Mouse (Mus musculus): ENCODE data around the gene Prrx1. TPM values are rescaled to one million over a fixed set of nuclear protein-coding genes. Genes with fewer than 3 reads are reported as not detected.

Gene Prrx1
- total RNA-seq, 2 experiments from 2014 or later: 5.9 to 7.1 TPM

GRCm38 (mm10) chr1:163311861-163312811 lies 1.4 kb downstream of the Prrx1 start:
- DNase-seq (ENCODE audit: low spot score in 2 of 2): no peak

DNA sequence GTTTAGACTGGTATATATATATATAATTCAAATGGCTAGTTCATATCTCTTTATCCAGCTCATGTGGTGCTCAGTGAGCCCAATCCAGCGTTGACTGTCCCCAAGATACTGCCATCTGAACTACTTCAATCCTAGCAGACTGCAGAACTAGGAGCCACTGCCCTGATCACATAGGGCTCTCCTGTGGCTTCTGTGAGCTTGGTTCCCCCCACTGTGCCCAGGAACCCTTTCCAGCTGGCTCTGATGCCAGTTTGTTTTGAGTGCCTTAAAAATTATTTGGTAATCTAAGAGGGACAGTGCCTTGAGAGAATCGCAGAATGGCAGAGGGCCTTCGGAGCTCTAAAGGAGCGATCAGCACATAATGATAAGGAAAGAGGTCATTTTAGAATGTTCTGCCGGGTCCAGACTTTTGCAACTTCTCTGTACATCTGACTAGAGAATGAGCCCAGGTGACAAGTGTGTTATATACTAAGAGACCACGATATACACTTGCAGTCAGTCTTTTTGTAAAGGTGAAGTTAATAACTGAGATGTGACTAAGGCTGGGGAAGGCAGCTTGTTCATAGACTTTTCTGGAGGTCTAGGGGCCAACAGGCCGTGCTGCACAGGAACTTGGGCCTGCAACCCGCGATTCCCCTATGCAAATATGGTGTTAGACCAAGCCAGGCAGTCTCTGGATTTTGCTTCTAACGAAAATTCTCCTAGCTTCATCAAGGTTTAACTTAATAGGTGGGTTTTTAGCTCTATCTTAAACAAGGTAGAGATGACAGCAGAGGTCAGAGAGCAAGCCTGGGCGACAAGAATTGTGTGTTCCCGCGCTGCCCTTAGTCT lies 2.3 kb downstream of the Prrx1 start:
- DNase-seq (ENCODE audit: low spot score in 2 of 2): no peak

DNA sequence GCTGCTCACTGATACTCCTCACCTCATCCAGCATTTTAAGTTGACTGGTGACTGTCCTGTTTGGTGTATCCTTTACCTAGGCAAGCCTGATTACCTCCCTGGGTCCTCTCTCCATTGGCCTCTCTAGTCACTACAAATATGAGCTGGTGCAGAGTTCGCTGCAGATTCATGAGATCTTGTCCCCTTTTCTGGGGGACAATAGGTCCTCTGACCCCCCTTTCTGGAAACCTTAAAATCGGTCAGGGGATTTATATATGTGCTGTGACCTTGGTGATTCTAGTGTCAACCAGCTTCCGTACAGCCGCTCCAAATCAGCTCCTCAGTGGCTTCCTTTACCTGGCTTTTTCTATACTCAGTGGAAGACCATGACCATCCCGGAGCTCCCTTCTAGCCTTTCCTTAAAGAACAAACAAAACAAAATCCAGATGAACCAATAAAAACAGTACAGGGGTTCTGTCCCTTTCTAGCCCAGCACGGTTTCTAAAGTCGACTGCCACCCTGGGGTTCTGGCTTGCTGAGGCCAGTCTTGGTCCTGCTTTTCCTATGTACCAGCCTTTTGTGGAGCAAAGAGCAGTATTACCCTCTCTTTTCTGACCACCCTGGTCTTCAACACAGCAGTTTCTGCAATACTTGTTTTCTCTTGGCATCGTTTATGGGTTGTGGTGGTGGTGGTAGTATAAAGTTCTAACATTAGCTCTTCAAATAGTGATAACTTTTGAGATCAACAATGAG lies 3.3 kb downstream of the Prrx1 start:
- DNase-seq (ENCODE audit: low spot score in 2 of 2): no peak

DNA sequence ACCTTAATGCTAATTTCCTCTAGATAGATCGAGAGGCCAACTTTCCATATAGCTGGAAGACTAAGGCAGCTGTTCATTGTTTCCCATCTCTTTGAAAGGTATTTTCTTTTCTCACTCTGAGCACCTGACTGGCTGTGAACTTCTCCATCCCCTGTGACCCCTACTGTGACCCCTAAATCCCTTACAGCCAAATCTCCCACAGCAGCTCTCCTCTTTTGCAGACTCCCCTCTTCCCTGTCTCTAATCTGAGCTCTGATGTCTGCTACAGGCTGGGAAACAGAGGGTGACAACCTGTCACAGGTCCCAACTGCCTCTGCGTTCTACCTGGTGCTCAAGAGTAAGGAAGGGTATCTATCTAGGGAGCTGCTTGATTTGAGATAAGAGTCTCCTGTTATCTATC lies 4.0 kb downstream of the Prrx1 start:
- no peak for DNase-seq (ENCODE audit: low spot score in 2 of 2)

GRCm38 (mm10) chr1:163308631-163309030 lies 4.9 kb downstream of the Prrx1 start:
- no peak for DNase-seq (ENCODE audit: low spot score in 2 of 2)

DNA sequence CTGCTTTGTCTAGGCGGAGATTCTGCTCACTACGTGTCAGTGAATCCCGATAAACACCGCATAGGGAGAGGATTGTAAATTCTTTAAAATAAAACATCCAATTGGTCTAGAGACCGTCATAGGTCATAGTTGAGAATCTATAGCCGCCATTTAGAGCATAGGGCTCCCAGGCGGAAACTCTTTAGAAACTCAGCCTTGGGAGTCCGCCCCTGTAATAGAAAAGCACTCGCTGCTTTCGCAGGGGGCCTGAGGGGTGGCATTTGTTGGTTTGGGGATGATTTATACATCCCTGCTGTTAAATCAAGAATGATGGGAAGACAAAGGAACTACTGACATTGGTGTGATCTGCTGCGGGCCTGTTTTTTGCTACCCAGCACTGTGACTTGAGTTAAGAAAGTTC lies 5.8 kb downstream of the Prrx1 start:
- no peak for DNase-seq (ENCODE audit: low spot score in 2 of 2)

- no peak for DNase-seq (ENCODE audit: low spot score in 2 of 2)
Measured at GRCm38 (mm10) chr1:163305956-163306355, 7.6 kb downstream of the Prrx1 start.

DNA sequence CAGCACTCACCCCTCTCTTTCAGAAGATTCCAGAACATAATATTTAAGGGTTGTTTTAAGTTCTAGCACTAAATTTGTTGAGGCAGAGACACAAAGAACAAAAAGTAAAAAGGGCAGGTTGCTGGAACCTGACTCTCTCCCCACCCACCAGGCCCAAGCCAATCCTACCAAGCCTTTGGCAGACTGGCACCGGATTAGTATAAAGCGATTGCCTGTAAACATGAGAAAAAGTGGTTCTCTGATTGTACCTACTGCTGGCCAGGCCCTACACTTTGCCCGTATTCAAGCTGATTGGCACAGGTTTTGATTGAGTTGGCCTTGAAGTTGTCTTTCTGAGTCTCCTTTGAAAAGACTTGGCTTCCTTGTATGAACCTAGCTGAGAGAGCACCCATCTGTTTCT lies 8.7 kb downstream of the Prrx1 start:
- DNase-seq (ENCODE audit: low spot score in 2 of 2): no peak

DNA sequence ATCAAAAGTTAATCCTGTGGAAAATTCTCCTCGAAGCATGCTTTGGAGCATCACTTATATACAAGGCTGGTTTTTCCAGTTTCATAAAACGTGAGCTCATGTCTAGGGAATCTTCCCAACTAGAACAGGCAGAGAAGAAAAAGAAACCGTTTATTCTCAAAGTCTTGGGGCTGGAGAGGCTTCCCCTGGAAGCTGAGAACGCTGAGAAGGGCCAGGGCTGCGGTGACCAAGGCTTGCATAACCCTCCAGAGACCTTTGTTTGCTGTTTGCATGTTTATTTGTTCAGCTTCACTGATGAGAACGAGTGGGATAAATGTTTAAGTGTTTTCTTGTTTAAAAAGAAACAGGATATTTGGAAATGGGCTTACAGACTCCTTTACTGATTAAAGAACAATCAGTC lies 11.2 kb downstream of the Prrx1 start:
- DNase-seq (ENCODE audit: low spot score in 2 of 2): no peak

DNA sequence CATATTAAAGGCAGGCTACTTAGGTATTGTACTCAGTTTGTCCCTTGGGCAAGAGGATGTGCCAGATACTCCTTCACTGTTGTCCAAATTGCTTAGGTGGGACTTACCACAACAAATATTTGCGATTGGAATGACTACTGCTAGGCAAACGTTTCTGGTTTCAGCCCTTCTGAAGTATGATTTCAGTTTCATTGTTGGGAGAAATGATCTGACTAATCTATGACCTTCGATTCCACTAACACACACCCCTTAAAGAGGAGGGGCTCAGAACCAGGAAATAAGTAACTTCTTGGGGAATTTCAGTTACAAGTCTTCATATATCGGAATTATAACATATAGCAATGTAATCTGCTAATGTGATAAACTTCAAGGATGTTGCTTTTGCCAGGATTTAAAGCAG lies 20.4 kb downstream of the Prrx1 start:
- DNase-seq (ENCODE audit: low spot score in 2 of 2): no peak

DNA sequence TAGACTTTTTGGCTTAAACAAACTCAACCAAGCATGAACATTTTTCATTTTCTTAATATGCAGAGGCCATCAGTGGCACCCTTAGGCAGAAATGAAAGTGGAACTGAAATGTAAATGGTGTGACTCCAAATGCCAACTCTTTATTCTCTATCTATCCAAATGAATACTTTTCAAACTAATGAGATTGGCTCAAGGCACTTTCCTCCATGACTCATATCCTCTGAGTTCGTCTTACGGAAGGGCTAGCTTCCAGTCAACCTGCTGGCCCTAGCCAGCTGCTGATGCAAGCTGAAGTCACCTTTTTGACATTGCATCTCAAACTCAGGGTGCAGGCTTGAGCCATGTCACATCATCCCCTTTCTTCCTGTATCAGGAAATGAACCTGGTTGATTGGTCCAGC lies 21.6 kb downstream of the Prrx1 start:
- DNase-seq (ENCODE audit: low spot score in 2 of 2): no peak

DNA sequence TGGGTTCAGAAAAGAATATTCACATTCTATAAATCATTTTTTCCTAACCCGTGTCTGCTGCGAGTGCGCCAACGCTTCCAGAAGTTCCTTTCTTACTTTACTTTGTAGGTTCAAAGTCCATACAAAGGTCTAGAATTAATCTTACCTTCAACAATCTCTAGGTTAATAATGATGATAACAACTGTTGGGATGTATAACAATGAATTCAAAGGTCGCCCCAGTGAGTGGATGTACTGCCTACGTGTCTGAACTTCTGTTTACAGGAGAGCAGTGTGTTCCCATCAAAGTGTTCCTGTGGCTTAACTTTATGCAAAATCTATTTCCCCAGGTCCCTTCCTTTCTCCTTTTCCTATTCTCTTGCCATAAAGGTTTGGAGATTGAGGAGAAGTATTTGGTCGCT lies 24.4 kb downstream of the Prrx1 start:
- DNase-seq (ENCODE audit: low spot score in 2 of 2): no peak

GRCm38 (mm10) chr1:163285539-163285938 lies 28.0 kb downstream of the Prrx1 start:
- no peak for DNase-seq (ENCODE audit: low spot score in 2 of 2)

- DNase-seq (ENCODE audit: low spot score in 2 of 2): no peak
Measured at GRCm38 (mm10) chr1:163285136-163285535, 28.4 kb downstream of the Prrx1 start.

- no peak for DNase-seq (ENCODE audit: low spot score in 2 of 2)
Measured at GRCm38 (mm10) chr1:163283980-163284635, 29.4 kb downstream of the Prrx1 start.

GRCm38 (mm10) chr1:163281450-163282198 lies 31.9 kb downstream of the Prrx1 start:
- DNase-seq (ENCODE audit: low spot score in 2 of 2): peak in 1 of 2 experiments; percentile 39

DNA sequence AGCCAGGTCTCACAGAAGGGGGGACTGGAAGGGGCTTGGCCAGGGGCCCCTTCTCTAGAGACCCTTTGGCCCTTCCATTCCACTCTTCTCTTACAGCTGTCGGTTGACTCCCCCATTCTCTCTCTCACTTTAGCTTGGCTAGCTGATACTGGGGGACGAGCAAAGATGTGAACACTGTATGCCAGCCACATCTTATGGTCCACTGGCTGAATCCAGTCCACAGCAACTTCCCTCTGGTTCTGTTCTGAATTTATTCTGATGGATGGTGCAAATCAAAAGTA lies 32.7 kb downstream of the Prrx1 start:
- DNase-seq (ENCODE audit: low spot score in 2 of 2): no peak

- peak in 1 of 2 experiments; percentile 30 for DNase-seq (ENCODE audit: low spot score in 2 of 2)
Measured at GRCm38 (mm10) chr1:163280097-163280841, 33.2 kb downstream of the Prrx1 start.

DNA sequence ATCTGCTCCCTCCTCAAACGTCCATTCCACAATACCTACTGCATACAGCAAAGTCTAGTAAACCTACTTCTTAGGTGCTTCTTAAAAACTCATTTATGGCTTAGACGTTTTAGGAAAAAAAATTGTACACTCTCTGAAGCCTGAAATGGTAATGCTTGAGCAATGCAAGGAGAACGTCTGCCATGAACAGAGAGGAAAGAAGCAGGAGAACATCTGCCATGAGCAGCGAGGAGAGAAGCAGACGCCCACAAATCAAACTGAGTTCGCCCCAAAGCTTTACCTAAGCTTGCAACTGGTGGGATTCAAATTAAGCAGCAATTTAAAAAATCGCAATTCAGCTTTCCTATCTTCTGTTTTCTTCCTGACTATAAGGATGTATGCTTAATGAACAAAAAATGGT lies 36.4 kb downstream of the Prrx1 start:
- no peak for DNase-seq (ENCODE audit: low spot score in 2 of 2)

GRCm38 (mm10) chr1:163274919-163275318 lies 38.6 kb downstream of the Prrx1 start:
- no peak for DNase-seq (ENCODE audit: low spot score in 2 of 2)
